Mouse (Mus musculus) thymus, postnatal 14 days (tissue): ENCODE data around the gene Olfr912.

ENCODE experiments used
- DNase-seq: peaks from one replicate; pipeline ENCODE4 v3.0.0; 2021

Gene Olfr912

DNA sequence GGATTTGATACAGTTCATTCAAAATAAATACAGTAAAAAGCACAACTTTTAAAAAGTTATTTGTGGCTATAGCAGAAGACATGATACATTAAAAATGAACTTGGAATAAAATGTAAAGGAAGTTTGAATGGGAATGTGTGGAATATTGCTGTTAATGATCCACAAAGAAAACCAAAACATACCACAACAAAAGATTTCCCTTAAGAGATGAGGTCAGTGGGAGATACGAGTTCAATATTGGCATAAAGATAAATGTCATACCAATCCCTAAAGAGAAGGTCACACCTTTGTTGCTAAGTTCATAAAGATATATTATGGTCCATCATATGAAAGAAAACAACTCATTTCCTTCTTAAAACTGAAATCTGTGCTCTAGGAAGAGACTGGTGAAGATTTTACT is at the start of gene Olfr912:
Gene Olfr912 (plus strand): TSS at position 301 of the 400 bp plus-strand sequence.
- DNase-seq = no peak

DNA sequence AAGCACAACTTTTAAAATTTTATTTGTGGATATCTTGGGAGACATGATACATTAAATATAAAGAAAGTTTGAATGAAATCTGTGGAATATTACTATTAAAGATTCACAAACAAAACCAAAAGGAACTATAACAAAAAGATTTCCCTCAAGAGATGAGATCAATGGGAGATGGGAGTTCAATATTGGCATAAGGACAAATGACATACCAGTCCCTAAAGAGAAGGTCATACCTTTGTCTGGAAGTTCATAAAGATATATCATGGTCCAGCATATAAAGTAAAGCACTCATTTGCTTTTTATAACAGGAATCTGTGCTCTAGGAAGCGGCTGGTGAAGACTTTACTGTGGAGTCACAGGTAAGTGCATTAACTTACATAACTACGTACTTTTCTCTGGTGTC is 42.4 kb upstream of the Olfr912 start, which contains the start of gene Olfr910:
Gene Olfr910 (plus strand): TSS at position 301 of the 400 bp plus-strand sequence.
- no peak for DNase-seq

DNA sequence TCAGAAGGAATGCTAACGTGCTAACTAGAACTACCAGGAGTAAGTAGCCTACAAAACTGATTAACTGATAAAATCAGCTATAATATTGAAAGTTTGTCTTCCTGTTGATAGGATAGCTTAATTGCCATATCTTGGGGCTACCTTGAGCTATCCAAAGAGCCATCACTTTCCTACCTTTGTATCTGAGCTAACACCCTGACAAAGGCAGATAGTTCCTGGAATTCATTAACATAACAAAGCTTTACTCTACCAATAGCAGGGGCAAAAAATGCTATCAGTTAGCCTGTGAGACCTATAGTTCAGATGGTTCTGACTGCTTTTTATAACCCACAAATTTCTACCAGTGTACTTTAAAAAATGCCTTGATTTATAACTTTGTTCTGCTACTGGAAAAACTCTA is 11.1 kb downstream of the Olfr912 start:
- no peak for DNase-seq

DNA sequence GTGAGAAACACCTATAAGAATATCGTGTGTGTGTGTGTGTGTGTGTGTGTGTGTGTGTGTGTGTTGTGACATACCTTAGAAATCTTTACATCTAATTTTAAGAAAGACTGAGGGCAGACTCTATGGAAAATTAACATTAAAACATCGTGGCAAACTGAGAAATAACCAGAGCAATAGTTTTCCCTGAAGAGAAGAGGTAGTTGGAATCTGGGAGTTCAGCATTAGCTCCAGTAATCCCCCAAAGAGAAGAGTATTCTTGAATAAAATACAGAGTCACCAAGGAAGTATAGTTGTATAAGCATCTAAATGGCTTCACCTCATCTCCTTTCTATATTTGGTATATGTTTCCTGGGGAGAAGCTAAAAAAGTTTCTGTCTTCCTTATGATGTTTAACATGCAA is 12.5 kb downstream of the Olfr912 start, which contains the start of gene Olfr913:
Gene Olfr913 (plus strand): TSS at position 301 of the 400 bp plus-strand sequence.
- DNase-seq = no peak

DNA sequence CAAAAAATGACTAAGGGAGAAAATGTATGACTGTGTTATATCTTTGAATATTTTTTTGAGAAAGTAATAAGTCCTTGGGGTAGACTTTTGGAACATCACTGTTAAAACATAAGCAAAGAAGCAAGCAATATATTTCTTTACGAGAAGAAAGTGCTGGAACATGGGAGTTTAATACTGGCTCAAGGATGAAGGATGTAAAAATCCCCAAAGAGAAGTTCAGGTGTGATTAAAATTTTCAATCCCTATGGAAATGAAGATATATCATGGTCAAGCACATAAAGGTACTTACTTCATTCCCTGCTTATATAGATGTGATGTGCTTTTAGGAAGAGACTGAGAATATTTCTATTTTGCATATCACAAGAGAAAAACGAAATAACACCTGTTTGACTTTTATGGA is 24.8 kb downstream of the Olfr912 start, which contains the start of gene Olfr914:
Gene Olfr914 (plus strand): TSS at position 301 of the 400 bp plus-strand sequence.
- no peak for DNase-seq

DNA sequence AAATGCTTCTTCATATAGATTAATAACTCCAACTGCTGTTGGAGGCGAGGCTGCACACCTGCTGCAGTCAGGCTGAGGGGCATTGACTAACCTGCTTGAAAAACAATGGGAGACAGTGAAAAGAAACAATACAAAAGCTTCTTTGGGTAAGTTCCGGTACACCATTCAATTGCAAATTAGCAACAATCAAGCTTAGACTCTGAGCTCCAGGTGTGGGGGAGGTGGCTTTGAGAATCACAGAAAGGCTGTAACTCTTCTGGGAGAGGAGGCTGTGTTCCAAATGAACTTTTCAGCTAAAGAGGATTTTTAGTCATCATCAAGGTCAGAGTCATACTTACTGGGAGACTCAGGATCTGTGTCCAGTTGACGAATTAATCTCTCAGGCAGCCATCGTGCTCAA is 52.4 kb downstream of the Olfr912 start:
- DNase-seq = no peak
